Mouse (Mus musculus) adrenal gland, adult 8-10 months (tissue): ENCODE data around the gene Nlrc4. TPM values are rescaled to one million over a fixed set of nuclear protein-coding genes. Genes with fewer than 3 reads are reported as not detected.
A peak's percentile ranks its signal among the peaks of the same experiment; 100 is the strongest.

ENCODE experiments used
- DNase-seq: peaks from one replicate; pipeline ENCODE4 v3.0.0; 2022
- total RNA-seq, 4 experiments: library from RNA; stranded (reverse); gene quantifications; 2 replicates each; pipeline ENCODE4 v1.2.4; 2022

The Nlrc4 gene
- total RNA-seq, 4 experiments from 2014 or later: 0.56 to 1.2 (median 0.92) TPM

GRCm38 (mm10) chr17:74430074-74430473 lies 28.9 kb downstream of the Nlrc4 start:
- DNase-seq: no peak

GRCm38 (mm10) chr17:74424401-74425005 lies 34.4 kb downstream of the Nlrc4 start:
- no peak for DNase-seq

DNA sequence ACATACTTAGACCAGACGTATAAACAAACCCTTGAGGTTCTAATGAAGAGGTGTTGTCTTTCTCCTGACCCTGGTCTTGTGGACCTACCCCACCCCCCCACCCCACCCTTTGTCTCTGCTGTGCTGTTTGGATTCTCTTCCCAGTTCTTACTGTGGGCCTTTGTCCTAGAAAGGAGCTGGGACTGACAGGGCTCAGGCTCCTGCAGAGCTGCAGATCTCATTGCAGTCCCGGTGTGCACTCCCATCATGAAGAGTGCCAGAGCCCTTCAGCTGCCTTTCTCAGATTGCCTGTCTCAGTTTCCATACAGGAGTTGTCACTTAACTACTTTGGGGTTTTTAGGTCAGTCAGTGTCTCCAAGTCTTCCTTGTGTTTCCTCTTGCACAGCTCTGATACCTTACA lies 38.3 kb downstream of the Nlrc4 start:
- no peak for DNase-seq

DNA sequence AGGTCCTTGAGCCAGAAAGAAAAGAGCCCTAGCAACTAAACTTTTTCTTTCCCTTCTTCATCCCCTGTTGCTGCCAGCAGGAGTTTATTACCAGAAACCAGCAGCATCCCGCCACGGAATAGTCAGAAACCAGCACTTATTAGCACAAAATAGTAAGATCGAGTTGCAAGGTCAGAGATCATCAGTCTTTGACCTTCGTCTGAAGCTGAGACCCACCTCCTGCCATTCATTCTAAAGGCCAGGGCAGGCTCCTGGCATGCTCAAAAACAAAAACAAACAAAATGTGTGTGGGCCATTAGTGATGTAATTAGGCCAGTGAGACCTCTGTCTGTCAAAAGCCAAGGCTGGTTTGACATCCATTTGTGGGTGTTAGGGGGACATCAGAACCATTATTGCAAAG lies 40.8 kb downstream of the Nlrc4 start:
- DNase-seq: no peak

- no peak for DNase-seq
Measured at GRCm38 (mm10) chr17:74416841-74417360, 42.0 kb downstream of the Nlrc4 start.

GRCm38 (mm10) chr17:74414671-74415070 lies 44.3 kb downstream of the Nlrc4 start:
- DNase-seq: no peak

DNA sequence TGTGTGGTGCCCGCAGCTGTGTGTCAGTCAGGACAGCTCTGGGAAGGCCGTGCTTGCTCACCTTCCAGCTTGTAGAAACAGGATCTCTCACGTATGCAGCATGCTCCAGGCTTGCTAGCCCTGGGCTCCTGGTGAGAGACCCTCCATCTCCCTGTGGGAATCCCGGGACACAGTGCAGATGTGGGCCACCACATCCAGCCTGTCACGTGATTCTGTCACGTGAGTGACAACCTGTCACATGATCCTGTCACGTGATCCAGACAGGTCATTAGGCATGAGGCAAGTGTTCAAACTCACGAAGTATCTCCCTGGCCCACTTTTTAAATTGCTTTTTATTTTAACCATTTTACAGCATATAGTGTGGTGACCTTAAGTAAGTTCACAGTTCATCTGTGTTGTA lies 45.6 kb downstream of the Nlrc4 start:
- no peak for DNase-seq

GRCm38 (mm10) chr17:74409722-74410121 lies 49.2 kb downstream of the Nlrc4 start:
- DNase-seq: no peak

DNA sequence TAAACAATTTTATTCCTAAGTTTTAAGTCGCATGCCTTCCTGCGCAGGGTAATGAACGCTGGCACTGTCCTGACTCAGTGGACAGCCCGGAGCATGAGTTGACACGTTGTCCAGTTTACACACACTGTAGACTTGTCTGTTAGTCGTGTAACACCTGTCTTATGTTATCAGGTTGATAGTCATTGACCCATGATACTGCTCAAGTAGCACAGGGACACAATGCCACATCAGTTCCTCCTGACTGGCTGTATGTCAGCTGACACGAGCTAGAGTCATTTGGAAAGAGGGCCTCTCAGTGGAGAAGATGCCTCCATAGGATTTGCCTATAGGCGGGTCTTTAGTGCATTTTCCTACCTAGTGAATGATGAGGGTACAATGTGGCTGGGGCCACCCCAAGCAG lies 52.5 kb downstream of the Nlrc4 start:
- no peak for DNase-seq

GRCm38 (mm10) chr17:74402486-74403222 lies 56.3 kb downstream of the Nlrc4 start:
- peak; percentile 45 for DNase-seq

GRCm38 (mm10) chr17:74397173-74397572 lies 61.8 kb downstream of the Nlrc4 start:
- no peak for DNase-seq

DNA sequence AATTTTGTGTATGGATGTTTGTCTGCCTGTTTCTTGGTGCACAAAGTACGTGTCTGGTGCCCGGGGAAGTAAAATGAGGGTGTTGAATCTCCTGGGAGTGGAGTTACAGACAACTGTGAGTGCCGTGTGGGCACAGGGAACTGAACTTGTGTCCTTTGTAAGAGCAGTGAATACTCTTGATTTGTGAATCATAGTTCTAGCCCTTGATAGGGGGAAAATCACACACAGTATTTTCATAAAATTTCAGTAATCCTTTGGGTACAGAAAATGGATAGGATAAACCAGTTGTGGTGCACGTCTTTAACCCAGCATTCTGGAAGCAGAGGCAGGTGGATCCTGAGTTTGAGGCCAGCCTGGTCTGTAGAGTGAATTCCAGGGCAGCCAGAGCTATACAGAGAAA lies 62.2 kb downstream of the Nlrc4 start:
- no peak for DNase-seq

DNA sequence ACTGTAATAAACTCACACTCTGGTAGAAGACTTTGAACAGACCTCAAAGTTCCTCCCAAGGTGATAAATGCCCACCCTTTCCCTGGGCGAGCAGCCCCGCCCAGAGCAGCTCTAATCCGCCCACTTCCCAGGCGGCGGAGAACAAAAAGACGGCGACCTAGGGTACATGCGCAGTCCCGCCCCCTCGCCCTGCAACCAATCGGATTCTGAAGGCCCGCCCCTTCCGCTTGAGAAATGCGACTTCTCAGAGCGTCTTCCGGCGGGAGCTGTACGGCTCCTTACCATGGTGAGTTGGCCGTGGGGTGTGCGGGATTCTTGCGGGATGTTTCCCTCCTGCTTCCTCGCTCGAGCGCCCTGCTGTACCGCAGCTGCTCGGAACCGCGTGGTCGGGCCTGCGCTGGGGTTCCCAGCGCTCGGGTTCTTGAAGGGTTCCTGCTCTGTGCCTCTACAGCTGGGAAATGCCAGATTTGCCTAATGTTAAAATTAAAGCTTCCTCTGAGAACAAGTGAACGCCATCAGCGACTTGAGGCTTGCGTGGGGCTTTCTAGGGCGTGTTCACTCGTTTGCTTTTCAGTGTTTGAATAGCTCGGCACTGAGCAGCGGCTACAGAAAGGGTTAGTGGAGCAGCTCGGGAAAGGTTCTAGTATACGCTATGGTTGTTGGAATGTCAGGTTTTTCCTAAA lies 63.4 kb downstream of the Nlrc4 start, which contains the start of gene Slc30a6:
Slc30a6 (plus strand) TSS at position 226 of the 683 bp plus-strand sequence.
- DNase-seq: peak; percentile 96

- DNase-seq: no peak
Measured at GRCm38 (mm10) chr17:74394855-74395254, 64.1 kb downstream of the Nlrc4 start.

GRCm38 (mm10) chr17:74394381-74394780 lies 64.6 kb downstream of the Nlrc4 start:
- DNase-seq: no peak

- DNase-seq: no peak
Measured at GRCm38 (mm10) chr17:74389847-74390246, 69.1 kb downstream of the Nlrc4 start.

DNA sequence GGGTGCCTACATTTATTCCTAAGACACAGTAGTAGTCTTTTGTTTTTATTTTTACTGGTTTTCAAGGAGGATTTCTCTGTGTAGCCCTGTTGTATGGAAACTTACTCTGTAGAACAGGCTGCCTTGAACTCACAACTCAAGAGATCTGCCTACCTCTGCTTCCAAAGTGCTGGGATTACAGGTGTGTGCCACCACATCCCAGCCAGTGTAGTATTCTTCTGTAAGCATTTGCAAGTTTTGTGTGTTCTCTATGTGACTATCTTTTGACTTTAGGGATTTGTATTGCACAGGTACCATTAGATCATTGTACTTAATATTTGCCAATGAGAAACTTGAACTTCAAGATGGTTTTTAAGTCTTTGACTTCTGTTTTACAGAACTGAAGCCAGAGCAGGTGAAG lies 72.3 kb downstream of the Nlrc4 start:
- no peak for DNase-seq

DNA sequence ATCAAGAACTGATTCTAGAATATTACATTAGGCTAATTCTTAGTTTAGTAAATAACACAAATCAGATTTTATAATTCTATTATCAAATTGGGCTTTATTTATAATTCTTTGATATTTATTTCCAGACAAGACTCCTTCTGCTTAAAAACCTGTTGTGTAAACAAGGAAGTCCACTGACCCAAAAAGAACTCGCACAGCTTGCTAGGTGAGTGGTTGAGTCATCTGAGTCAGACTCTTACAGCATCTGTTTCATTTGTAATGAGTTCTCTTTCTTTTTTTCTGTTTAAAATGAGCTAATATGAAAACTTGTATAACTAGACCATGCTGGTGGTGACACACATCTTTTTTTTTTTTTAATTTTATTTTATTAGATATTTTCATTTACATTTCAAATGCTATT lies 82.0 kb downstream of the Nlrc4 start:
- no peak for DNase-seq

Other genes with a start within 250 kb of the Nlrc4 start
- gene Memo1, start 163.6 kb downstream of the Nlrc4 start, total RNA-seq: 10 to 100 TPM; 86.6 to 96.8 (median 91.1) TPM
- gene Dpy30, start 135.2 kb downstream of the Nlrc4 start, total RNA-seq: 10 to 100 TPM; 65.1 to 81.0 (median 68.4) TPM
- 10 to 100 TPM; 24.4 to 32.9 (median 26.3) TPM for gene Spast, start 120.2 kb downstream of the Nlrc4 start, total RNA-seq
- gene Slc30a6, start 63.5 kb downstream of the Nlrc4 start, total RNA-seq: 10 to 100 TPM; 29.6 to 37.0 (median 30.5) TPM
- 100 to 1,000 TPM; 111 to 141 (median 121) TPM for gene Yipf4, start 30.4 kb upstream of the Nlrc4 start, total RNA-seq
- gene Birc6, start 69.2 kb upstream of the Nlrc4 start, total RNA-seq: 100 to 1,000 TPM; 114 to 157 (median 124) TPM